Mouse (Mus musculus) forebrain, postnatal 0 days (tissue): ENCODE measurements around the gene Tmtc4. TPM values are rescaled to one million over a fixed set of nuclear protein-coding genes. Genes with fewer than 3 reads are reported as not detected.

Experiments
- ATAC-seq: fragments of 200-750 bp; cut with Nextera tagmentation; 2 replicates; pipeline ENCODE4 v1.8.0; 2017; ENCODE audit warnings: mild to moderate bottlenecking, moderate library complexity
- DNase-seq: peaks from one replicate; pipeline ENCODE4 v3.0.0-alpha.2; 2015
- H3K27ac ChIP-seq: fragments of 300-500 bp; sonication (generic); 2 replicates; pipeline ENCODE4 v1.5.1; 2014; ENCODE audit warnings: low read depth, mild to moderate bottlenecking, antibody characterized with exemption, low read length, moderate library complexity, mixed read lengths
- H3K27me3 ChIP-seq: fragments of 300-500 bp; sonication (generic); 2 replicates; pipeline ENCODE4 v1.6.1; 2014; ENCODE audit warnings: mild to moderate bottlenecking, low read length, mixed read lengths; ENCODE audit not compliant: insufficient read depth
- H3K36me3 ChIP-seq: fragments of 300-500 bp; sonication (generic); 2 replicates; pipeline ENCODE4 v1.6.1; 2014; ENCODE audit warnings: mild to moderate bottlenecking, moderate library complexity; ENCODE audit not compliant: insufficient read depth
- H3K4me1 ChIP-seq: fragments of 300-500 bp; sonication (generic); 2 replicates; pipeline ENCODE4 v1.6.1; 2014; ENCODE audit warnings: antibody characterized with exemption; ENCODE audit not compliant: insufficient read depth
- H3K4me2 ChIP-seq: fragments of 300-500 bp; sonication (generic); 2 replicates; pipeline ENCODE4 v1.6.1; 2014; ENCODE audit warnings: low read depth, mild to moderate bottlenecking, moderate library complexity
- H3K4me3 ChIP-seq: fragments of 300-500 bp; sonication (generic); 2 replicates; pipeline ENCODE4 v1.5.1; 2014; ENCODE audit warnings: low read depth, low read length, mixed read lengths
- H3K9ac ChIP-seq: fragments of 300-500 bp; sonication (generic); 2 replicates; pipeline ENCODE4 v1.6.1; 2014; ENCODE audit warnings: mild to moderate bottlenecking
- H3K9me3 ChIP-seq: fragments of 300-500 bp; sonication (generic); 2 replicates; pipeline ENCODE4 v1.6.1; 2016; ENCODE audit warnings: low read length
- CTCF ChIP-seq: sonication (generic); IDR thresholded peaks from 2 replicates; pipeline ENCODE4 v1.5.1; 2016; ENCODE audit warnings: antibody characterized with exemption, control low read depth, low read depth
- WGBS: fragments of 180-500 bp; shearing (Covaris S2); extraction: QIAGEN DNeasy Blood & Tissue Kit; methylation state at CpG from one replicate; pipeline ENCODE4 v1.1.7; 2014; 5-methylcytosine and 5-hydroxymethylcytosine counted together
- polyA plus RNA-seq: library from polyadenylated mRNA; unstranded; fragments of >200 nt; fragmentation: Nextera tagmentation; extraction: Ambion mirVana; gene quantifications from 2 replicates; pipeline ENCODE4 v1.2.1, GENCODE M21; 2015
- total RNA-seq: library from RNA; depleted of rRNA; stranded (reverse); fragments of >200 nt; gene quantifications from 2 replicates; pipeline ENCODE4 v1.2.3, GENCODE M21; 2014

Gene Tmtc4
- total and polyA plus RNA-seq, 2 experiments from 2014 or later = 30.1 to 51.8 TPM

DNA sequence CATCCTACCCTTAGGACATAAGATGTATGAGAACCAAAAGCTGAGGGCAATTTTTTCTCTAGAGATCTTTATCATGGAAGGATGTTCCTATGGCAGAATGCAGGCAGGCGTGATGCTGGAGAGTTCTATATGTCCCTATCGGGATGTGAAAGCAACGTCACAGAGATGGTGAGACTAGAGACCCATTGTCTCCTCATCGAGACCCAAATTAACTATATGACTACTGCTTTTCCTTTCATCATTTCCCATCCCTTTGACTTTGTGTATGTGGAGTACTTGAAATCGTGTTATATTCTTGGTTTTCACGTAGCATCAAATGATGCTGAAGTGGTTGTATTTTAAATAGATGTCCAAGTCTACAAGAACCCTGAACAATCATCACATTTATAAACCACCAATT is 70.2 kb downstream of the Tmtc4 start, which contains the start of gene Ggact:
Ggact (minus strand) TSS at position 101 of the 400 bp plus-strand sequence.
- H3K9me3 ChIP-seq = 0 out of 2 replicates have a peak, but pooled peaks cover 2% of the 10 kb centered on the region
- peak within 1 kb of the TSS; percentile 57 for H3K4me3 ChIP-seq
- H3K4me2 ChIP-seq = peak within 1 kb of the TSS; percentile 98
- H3K27ac ChIP-seq = no peak within 1 kb of the TSS
- 76% methylated on average over 6 of the region's 6 CpGs for WGBS
- ATAC-seq (no peak), DNase-seq (no peak)
- no peaks in the 10 kb centered on the region for H3K36me3 ChIP-seq
- peak within 1 kb of the TSS; percentile 56 for H3K9ac ChIP-seq
- H3K4me1 ChIP-seq = no peaks in the 10 kb centered on the region
- no peak for TF ChIP-seq CTCF
- 0 out of 2 replicates have a peak, but pooled peaks cover 3% of the 10 kb centered on the region for H3K27me3 ChIP-seq

DNA sequence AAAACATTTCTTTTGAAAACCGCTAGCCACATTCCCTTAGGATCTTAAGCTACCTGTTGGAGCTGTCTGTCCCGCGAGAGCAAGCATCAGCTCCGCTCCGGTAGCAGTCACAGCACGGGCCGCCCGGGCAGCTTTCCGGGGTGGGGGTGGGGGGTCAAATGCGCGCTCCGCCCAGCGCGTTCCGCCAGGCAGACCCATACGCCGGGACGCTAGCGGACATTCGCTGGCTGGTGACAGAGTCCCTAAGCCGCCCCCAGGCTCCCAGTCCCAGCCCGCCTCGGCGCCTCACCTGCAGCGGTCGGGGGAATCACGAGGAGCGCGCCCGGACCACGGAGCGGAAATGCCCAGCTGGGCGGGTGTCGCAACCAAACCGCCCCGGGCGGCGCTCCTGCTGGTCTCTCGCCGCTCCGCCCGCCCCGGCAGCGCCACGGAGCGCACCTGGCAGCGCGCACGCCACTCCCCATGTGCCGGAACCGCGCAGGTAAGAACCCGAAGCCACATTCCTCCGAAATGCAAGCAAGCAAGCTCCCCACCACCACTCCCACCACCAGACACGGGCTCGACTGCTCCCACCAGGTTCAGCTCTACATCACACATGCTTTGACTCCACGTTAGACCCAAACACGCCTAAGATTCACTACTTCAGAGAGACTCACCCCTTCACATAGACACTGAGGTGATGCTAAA is 70.9 kb downstream of the Tmtc4 start:
- Histone ChIP-seq H3K36me3 (no peaks in the 10 kb centered on the region), H3K9me3 (0 out of 2 replicates have a peak, but pooled peaks cover 3% of the 10 kb centered on the region), H3K27me3 (0 out of 2 replicates have a peak, but pooled peaks cover 3% of the 10 kb centered on the region), H3K4me2 (peak overlapping the region; percentile 98), H3K4me3 (peak overlapping the region; percentile 57), H3K4me1 (no peaks in the 10 kb centered on the region), H3K9ac (peak overlapping the region; percentile 56), H3K27ac (no peak overlapping the region)
- peak; percentile 2; the same call in 1 of the 2 replicates for TF ChIP-seq CTCF
- ATAC-seq (peak; percentile 82), DNase-seq (peak; percentile 39)
- under 1% methylated on average over 53 of the region's 58 CpGs for WGBS

DNA sequence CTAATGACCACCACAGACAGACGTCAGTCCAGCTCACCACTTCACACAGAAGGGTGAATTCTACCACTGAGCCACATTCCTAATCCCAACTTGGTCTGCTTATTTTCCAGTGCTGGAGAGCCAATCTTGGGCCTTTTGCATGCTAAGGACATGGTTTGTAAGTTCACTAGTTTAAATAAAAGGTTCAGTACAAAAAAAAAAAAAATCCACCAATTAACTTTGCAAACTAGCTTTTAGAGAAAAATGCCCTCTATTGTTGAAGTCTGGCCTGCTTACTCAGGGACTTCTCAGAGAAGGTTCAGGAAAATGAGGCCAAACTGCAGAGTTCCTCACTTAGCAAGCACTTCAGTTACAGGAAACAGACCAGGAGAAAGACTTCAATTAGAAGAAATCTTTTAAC is 71.7 kb downstream of the Tmtc4 start:
- no peak for TF ChIP-seq CTCF
- ATAC-seq = no peak
- 0 out of 2 replicates have a peak, but pooled peaks cover 3% of the 10 kb centered on the region for H3K27me3 ChIP-seq
- 53% methylated on average over 1 of the region's 1 CpGs for WGBS
- peaks cover 7% of the 10 kb centered on the region; the same call in 1 of the 2 replicates for H3K9me3 ChIP-seq
- no peak overlapping the region for H3K27ac ChIP-seq
- H3K9ac ChIP-seq = no peak overlapping the region; the same call in 1 of the 2 replicates
- H3K4me2 ChIP-seq = peak overlapping the region; percentile 98
- DNase-seq = no peak
- H3K4me1 ChIP-seq = no peaks in the 10 kb centered on the region
- H3K36me3 ChIP-seq = no peaks in the 10 kb centered on the region
- peak overlapping the region; percentile 57; the same call in 1 of the 2 replicates for H3K4me3 ChIP-seq

DNA sequence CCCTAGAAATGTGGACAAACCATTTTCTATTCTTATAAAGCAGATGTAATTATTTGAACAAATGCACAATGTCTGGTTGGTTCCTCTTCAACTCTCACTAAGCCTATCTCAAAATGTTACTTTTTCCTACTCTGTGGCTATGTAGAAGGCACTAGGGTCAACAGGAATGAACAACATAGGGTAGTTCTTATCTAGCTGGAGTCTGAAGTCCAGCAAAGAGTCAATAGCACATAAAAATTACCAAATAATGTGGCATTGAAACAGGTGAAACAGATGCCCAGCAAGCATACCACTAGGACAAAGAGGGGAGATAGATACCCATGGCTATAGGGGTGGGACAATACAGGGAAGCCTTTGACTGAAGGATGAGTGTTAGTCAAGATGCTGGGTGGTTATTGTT is 72.6 kb downstream of the Tmtc4 start:
- Histone ChIP-seq H3K4me2 (no peak overlapping the region), H3K4me3 (no peak overlapping the region), H3K27me3 (0 out of 2 replicates have a peak, but pooled peaks cover 3% of the 10 kb centered on the region), H3K9ac (no peak overlapping the region), H3K36me3 (no peaks in the 10 kb centered on the region), H3K27ac (no peak overlapping the region), H3K4me1 (no peaks in the 10 kb centered on the region), H3K9me3 (peaks cover 8% of the 10 kb centered on the region; the same call in 1 of the 2 replicates)
- DNase-seq = no peak
- no peak for TF ChIP-seq CTCF
- no peak for ATAC-seq

DNA sequence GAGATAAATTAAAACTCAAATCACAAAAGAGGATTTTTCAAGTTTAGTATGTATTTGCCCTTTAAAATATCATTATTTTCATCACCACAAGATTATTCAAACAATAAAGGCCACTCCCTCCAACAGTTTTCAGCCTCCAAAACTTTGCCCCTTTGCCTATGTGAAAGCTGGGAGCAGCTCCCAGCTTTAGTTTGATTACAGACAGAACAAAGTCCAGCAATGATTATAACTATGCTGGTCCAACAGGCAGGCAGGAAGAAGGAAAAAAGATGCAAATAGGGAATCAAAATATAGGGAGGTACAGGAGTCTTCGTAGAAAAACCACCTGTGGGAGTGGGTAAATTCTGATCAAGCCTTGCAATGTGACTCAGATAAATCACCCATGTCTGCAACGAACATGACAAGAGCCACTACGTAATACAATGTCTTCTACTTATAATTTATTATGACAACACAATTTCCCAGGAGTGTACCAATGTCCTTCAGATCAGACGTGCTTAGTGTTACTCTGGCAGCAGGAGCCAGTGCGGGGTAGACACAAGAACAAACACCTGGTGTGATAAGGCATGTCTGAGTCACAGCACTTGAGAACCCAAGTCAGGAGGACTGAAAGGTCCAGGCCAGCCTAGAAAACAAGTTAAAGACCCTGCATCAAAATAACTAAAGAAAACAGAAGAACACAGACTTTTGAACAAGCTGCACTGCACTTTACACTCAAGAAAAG is 74.3 kb downstream of the Tmtc4 start:
- Histone ChIP-seq H3K4me2 (no peak overlapping the region), H3K27me3 (0 out of 2 replicates have a peak, but pooled peaks cover 3% of the 10 kb centered on the region), H3K9ac (no peak overlapping the region), H3K4me3 (no peak overlapping the region), H3K27ac (no peak overlapping the region), H3K4me1 (no peaks in the 10 kb centered on the region), H3K9me3 (peaks cover 8% of the 10 kb centered on the region; the same call in 1 of the 2 replicates), H3K36me3 (no peaks in the 10 kb centered on the region)
- ATAC-seq (no peak), DNase-seq (no peak)
- no peak for TF ChIP-seq CTCF
- WGBS = 88% methylated on average over 5 of the region's 5 CpGs

DNA sequence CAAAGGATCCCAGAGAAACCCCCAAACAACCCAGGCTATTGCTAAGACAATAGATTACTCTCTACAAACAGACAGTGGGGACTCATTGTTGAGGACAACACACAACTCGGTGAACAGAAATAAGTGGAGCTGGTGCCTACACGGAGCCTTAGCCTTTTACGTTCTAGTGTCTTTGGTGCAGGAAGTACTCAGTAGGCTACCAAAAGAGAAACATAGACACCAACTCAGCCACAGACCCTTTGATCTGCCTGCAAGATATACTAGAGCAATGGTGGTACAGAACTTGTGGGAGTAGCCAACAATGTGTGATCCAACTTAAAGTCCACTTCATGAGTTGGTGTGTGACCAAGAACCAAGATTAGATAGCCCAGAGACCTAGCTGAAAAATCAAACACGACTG is 75.8 kb downstream of the Tmtc4 start:
- Histone ChIP-seq H3K27me3 (0 out of 2 replicates have a peak, but pooled peaks cover 2% of the 10 kb centered on the region), H3K4me1 (no peaks in the 10 kb centered on the region), H3K36me3 (no peaks in the 10 kb centered on the region), H3K4me3 (no peak overlapping the region), H3K4me2 (no peak overlapping the region), H3K9me3 (peaks cover 8% of the 10 kb centered on the region; the same call in 1 of the 2 replicates), H3K9ac (no peak overlapping the region), H3K27ac (no peak overlapping the region)
- no peak for DNase-seq
- ATAC-seq = no peak
- no peak for TF ChIP-seq CTCF
- 92% methylated on average over 4 of the region's 4 CpGs for WGBS
